Mouse (Mus musculus): ENCODE results near the gene Vmn2r71. TPM values are rescaled to one million over a fixed set of nuclear protein-coding genes. Genes with fewer than 3 reads are reported as not detected.

Gene Vmn2r71
- total RNA-seq (2017) = not detected in 2 replicates

DNA sequence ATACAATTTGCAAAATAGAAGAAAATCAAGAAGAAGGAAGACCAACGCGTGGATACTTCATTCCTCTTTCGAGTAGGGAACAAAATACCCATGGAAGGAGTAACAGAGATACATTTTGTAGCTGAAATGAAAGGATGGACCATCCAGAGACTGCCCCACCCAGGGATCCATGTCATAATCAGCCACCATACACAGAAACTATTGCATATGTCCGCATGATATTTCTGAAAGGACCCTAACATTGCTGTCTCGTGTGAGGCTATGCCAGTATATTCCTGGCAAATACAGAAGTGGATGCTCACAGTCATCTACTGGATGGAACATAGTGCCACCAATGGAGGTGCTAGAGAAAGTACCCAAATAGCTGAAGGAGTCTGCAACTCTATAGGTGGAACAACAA, at the start of gene Vmn2r71:
TSS of gene Vmn2r71 (plus strand) at position 301 of the 400 bp plus-strand sequence.
- ATAC-seq (ENCODE audit: extremely low read depth, insufficient number of reproducible peaks, low FRiP score, poor library complexity, severe bottlenecking) = no peak

DNA sequence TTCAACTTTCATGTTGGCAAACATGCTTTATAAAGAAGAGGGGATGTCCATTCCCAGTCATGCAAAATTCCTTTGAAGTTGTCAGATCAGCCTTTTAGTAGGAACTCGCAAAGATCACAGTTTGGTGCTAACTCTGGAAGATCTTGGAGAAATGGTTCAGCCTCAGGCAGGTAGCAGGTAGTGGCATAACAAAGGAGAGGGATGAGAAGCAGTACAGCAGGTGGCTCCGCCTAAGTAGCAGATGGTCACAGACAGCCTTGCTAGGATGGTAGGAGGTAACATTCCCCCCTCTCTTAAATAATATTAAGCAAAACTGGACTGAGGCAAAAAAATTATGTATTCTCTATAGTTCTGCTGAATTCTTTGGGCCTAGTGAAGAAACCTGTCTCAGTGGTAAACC, 20.8 kb upstream of the Vmn2r71 start:
- ATAC-seq (ENCODE audit: extremely low read depth, insufficient number of reproducible peaks, low FRiP score, poor library complexity, severe bottlenecking) = no peak

DNA sequence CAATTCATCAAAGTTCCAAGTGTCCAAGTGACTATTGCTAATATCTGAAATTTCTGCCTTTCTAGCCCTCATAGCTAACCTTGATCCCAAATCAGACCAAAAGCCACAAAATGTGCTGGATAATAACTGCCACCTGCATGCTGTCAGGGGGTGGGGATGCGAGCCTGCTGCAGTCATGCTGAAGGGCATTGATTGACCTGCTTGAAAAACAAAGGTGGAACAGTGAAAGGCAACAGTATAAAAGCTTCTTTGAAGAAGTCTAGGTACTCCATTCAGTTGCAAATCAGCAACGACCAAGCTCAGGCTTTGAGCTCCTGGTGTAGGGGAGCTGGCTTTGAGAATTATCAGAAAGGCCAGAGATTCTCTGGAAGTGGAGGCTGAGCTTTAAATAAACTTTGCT, 19.8 kb upstream of the Vmn2r71 start:
- ATAC-seq (ENCODE audit: extremely low read depth, insufficient number of reproducible peaks, low FRiP score, poor library complexity, severe bottlenecking) = no peak

DNA sequence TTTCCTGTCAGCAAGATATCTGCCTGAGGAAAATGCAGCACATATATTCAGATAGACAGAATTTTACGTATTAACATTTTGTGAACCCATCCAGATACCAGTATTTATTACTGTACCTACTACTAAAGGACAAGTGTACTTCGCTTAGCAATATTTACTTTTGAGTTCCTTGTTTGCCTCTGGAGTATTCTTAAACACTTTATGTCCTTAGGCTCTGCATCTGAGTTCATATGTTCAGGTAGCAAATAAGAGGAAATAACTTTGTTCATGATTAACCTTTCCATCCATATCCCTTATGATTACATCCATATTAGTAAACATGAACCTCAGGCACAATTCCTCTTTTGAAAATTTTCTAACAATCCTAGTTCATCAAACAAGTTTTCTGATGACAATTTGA, 6.2 kb downstream of the Vmn2r71 start, which contains the start of gene Vmn2r70:
TSS of gene Vmn2r70 (minus strand) at position 101 of the 400 bp plus-strand sequence.
- no peak for ATAC-seq (ENCODE audit: extremely low read depth, insufficient number of reproducible peaks, low FRiP score, poor library complexity, severe bottlenecking)

Other genes starting within 250 kb of the Vmn2r71 start
- 0.12 TPM in 1 of 2 replicates, not detected in the other for gene Vmn2r69, start 147.2 kb upstream of the Vmn2r71 start, total RNA-seq (2017)
- gene Vmn2r70, start 6.1 kb downstream of the Vmn2r71 start, total RNA-seq (2017) = not detected in 2 replicates
- not detected in 2 replicates for gene Vmn2r72, start 192.0 kb downstream of the Vmn2r71 start, total RNA-seq (2017)